Mouse (Mus musculus): ENCODE results near the gene Mrpl55.

The Mrpl55 gene

DNA sequence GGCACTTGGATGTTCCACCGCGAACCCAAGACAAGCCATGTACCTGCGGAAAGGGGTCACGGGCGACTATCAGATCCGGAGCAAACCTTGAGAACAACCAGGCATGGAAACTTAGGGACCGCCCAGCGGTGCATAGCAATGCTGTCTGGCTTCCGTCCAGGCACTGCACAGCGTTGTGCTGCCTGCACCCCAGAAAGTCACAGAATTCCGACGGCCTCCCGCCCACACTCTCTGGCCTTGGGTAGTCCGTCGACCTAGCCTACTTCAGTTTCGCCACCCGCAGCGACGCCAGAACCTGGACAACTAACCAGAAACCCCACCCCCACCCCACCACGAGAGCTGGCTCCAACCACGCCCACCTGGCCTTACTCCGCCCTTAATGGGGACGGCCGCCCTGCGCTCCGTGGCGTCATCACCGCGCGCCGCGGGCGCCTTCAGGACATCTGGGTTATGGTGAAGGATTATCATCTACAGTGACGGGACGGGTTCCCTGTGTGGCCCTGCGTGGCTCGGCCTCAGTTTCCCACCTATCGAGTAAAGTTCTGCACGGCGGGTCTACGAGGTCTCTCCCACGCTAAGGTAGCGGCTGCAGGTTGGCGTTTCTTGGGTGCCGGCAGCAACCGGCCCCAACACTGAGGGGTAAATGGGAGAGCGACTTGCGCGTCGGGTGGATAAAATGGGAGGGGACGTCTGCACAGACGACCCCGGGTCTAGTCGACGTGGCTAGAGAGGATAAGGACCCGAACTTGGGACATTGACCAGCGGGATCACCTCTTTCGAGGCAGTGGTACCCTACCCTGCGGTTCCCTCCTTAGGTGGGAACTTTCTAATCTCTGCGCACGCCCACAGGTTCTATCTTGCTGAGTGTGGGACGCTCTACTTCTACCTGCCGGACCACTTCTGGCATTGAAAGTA, at the start of gene Mrpl55:
TSS of gene Mrpl55 (plus strand) at position 406 of the 915 bp plus-strand sequence.
- DNase-seq (ENCODE audit: low spot score in 2 of 2), result peak; percentile 84 to 90

DNA sequence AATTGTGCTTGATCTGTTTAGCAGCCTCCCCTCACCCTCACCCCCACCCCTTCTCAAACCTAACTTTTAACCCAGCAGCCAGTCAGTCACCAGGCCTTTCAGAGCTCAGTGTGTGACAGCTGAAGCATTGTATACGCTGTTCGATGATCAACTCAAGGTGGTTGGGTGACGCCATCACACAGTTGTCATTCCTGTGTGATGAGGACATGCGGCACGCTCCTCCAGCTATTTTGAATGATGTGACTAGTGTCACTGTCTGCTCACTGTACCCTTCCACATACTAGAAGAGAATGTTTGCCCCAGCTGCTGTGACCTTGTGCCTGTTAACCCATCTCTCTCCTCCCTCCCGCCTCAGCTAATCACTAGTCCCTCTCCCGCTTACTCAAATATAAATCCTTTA, 48.1 kb upstream of the Mrpl55 start:
- no peak for DNase-seq (ENCODE audit: low spot score in 2 of 2)

GRCm38 (mm10) chr11:59155900-59156299, 46.4 kb upstream of the Mrpl55 start:
- DNase-seq (ENCODE audit: low spot score in 2 of 2), result no peak

DNA sequence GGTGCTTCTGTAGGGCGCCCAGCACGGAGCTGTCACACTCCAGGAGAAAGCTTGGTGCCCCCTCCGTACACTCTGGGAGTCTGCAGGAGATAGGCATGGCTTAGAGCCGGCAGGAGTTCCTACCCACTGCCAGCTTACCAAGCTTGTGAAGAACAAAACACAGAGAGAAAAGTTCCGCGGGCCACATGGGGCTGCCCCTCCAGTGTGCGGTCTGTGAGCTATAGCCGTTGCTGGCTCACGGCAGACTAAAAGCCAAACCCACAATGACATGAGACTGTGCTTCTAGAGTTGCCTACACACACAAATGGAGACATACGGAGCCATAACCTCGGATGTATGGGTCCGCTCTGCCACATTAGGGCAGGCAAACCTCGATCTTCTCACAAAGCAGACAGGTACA, 43.2 kb upstream of the Mrpl55 start:
- no peak for DNase-seq (ENCODE audit: low spot score in 2 of 2)

- no peak for DNase-seq (ENCODE audit: low spot score in 2 of 2)
Observed at GRCm38 (mm10) chr11:59159558-59159957, 42.7 kb upstream of the Mrpl55 start.

DNA sequence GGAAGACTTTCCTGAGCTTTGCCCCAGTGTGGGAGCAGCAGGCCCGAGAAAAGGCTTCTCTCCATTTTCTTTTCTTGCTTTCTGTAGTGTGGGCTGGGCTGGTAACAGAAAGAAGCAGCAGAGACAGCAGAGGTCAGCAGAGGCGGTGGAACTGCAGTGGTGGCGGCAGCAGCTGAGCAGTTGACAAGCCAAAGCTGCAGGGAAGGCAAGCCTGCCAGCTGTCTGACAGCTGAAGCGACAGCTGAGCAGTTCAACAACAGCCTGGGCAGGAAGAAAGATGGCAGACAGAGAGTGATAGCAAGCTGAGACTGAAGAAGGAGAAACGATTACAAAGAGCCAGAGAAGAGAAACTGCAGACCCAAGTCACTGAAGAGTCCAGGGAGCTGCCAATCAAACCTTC, 40.9 kb upstream of the Mrpl55 start:
- no peak for DNase-seq (ENCODE audit: low spot score in 2 of 2)

GRCm38 (mm10) chr11:59162443-59163254, 39.6 kb upstream of the Mrpl55 start:
- DNase-seq (ENCODE audit: low spot score in 2 of 2), result no peak

DNA sequence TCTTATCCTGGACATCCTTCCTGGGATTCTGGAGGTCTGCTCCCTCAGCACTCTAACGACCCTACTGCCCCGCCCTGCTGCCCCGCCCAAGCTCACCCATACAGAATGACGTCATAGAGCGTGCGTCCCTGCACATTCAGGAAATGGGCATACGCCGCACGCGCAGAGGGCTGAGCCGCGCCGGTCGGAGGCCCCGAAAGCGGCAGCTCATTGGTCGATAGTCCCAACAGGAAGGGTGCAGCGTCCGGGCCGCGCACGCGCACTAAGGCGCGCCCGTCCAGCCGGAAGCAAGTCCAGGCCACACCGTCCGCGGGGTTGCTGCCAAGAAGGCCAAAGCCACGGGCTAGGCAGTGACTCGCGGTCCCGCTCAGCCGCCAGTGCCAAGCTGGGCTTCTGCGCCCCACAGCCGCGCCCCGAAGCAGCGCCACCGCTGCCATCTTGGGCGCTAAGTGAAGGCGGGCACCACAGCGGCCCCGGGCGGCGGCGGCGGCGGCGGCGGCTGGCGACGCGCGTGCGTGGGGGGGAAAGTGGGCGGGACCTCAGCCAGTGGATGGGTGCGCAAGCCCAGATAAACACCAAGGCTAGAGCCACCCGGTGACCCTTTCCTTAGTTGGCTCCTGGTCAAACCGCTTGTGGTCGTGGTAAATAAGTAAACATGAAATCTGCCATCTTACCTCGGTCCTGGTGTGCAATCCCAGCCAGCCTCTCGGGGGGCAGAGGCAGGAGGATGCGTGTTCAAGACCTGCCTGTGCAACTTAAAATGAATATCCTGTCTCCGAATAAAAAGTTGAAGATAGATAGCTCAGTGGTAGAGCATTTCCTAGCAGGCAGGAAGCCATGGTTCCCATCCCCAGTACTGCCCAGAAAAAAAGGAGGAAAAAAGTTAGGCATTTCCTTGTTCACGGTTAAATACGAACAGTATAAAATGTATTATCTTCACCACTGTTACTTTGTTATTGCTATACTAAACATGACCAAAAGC, 38.7 kb upstream of the Mrpl55 start, which contains the start of gene Iba57:
TSS of gene Iba57 (minus strand) at position 485 of the 982 bp plus-strand sequence.
- peak; percentile 96 to 97 for DNase-seq (ENCODE audit: low spot score in 2 of 2)

DNA sequence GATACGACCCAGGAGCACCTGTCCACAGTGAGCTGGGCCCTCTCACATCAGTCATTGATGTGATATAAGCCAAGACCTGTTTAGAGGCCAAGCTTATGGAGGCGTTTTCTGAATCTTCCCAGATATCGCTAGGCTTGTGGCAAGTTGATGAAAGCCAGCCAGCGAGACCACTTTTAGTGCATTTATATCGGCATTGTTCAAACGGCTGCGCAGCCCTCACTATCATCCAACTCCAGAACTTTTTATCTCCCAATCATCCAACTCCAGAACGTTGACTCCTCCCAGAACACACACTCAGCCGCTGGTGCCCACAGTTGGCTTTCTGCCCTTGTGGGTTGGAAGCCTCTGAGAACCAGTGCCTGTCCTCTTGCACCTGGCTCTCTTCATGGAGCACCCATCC, 37.9 kb upstream of the Mrpl55 start:
- DNase-seq (ENCODE audit: low spot score in 2 of 2), result no peak

- no peak for DNase-seq (ENCODE audit: low spot score in 2 of 2)
Observed at GRCm38 (mm10) chr11:59165616-59166241, 36.6 kb upstream of the Mrpl55 start.

GRCm38 (mm10) chr11:59169807-59170206, 32.5 kb upstream of the Mrpl55 start:
- DNase-seq (ENCODE audit: low spot score in 2 of 2), result no peak

DNA sequence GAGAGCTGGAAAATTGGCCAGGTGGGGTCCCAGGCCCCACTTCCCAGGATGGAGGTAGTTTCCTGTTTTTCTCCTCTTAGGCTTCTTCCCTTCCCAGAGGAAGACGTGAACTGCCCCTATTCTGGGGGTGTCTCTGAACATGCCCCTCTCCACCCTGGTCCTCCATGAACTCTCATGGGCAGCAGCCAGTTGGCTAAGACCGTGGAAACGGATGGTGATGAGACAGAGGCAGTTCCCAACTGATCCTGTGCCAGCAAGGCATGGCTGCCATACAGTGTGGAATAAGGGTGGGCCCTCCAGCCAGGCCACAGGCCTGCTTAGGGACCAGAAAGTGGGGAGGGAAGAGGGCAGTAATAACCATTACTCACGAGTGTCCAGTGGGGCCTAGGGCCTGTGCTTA, 31.7 kb upstream of the Mrpl55 start:
- no peak for DNase-seq (ENCODE audit: low spot score in 2 of 2)

GRCm38 (mm10) chr11:59174189-59174838, 28.0 kb upstream of the Mrpl55 start:
- DNase-seq (ENCODE audit: low spot score in 2 of 2), result no peak

GRCm38 (mm10) chr11:59176475-59176874, 25.8 kb upstream of the Mrpl55 start:
- no peak for DNase-seq (ENCODE audit: low spot score in 2 of 2)

GRCm38 (mm10) chr11:59176921-59177320, 25.4 kb upstream of the Mrpl55 start:
- DNase-seq (ENCODE audit: low spot score in 2 of 2), result no peak

DNA sequence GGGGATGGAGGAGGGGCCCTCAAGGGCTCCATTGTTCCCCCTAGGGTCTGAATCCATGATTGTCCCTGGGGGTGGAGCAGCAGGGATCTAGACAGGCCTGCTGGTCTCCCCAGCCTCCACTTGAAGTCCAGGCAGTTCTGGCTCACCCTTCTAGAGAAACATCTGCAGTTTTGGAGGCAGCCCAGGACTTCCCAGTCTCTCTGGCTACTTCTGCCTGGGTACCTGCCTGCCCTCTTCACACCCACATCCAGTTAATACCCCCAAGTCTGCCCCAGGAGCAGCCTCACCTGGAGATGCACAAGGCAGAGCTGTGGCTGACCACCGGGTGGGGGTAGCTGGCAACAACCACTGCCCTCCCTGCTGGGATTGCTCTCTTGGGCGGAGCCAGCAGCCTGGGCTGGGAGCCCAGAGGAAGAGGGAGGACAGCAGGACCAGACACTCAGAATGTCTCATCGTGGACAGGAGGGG, 19.4 kb upstream of the Mrpl55 start, which contains the start of gene Gjc2:
TSS of gene Gjc2 (minus strand) at position 350 of the 468 bp plus-strand sequence.
- DNase-seq (ENCODE audit: low spot score in 2 of 2), result no peak

GRCm38 (mm10) chr11:59183821-59184220, 18.5 kb upstream of the Mrpl55 start:
- DNase-seq (ENCODE audit: low spot score in 2 of 2), result no peak

- no peak for DNase-seq (ENCODE audit: low spot score in 2 of 2)
Observed at GRCm38 (mm10) chr11:59185490-59185889, 16.8 kb upstream of the Mrpl55 start.

DNA sequence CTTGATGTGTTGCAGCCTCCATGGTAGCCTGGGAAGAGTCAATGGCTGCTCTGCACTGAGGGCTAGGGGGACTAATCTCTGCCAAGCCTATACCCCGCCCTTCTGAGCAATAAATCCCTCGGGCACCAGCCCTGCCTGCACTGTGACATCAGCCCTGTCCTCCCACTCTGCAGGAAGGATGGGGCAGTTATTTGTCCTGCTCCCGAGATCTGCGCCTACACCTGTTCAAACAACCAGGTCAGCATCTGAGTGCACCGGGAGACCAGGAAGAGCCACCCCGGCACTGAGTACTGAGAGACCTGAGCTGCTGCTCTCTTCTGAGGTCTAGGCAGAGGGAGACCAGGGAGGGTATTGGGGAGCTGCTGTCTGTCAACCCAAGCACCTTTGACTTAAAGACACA, 14.6 kb upstream of the Mrpl55 start:
- no peak for DNase-seq (ENCODE audit: low spot score in 2 of 2)

Data from frontal cortex, postnatal 25 days (tissue).